Mouse (Mus musculus) brain, embryonic 14.5 days (tissue): Measurements from ENCODE around the gene Pcbp4. TPM values are rescaled to one million over a fixed set of nuclear protein-coding genes. Genes with fewer than 3 reads are reported as not detected.

Experiments used
- DNase-seq: peaks from one replicate; pipeline ENCODE4 v3.0.0-alpha.2; 2011; ENCODE audit warnings: low read depth
- CTCF ChIP-seq: fragments of 200-500 bp; IDR thresholded peaks from 2 replicates; pipeline ENCODE4 v1.5.1; 2012; ENCODE audit warnings: inconsistent platforms, mild to moderate bottlenecking, moderate library complexity, borderline replicate concordance; ENCODE audit not compliant: insufficient read depth, insufficient read length; ENCODE audit errors: extremely low read depth
- POLR2A ChIP-seq: fragments of 200-500 bp; IDR thresholded peaks from 2 replicates; pipeline ENCODE4 v1.6.1; 2012; ENCODE audit warnings: mild to moderate bottlenecking, inconsistent platforms, borderline replicate concordance; ENCODE audit not compliant: poor library complexity, insufficient read depth, insufficient read length, severe bottlenecking; ENCODE audit errors: extremely low read depth
- polyA plus RNA-seq: library from polyadenylated mRNA; depleted of rRNA; stranded (reverse); fragments of >200 nt; gene quantifications from 2 replicates; pipeline ENCODE4 v1.2.3, GENCODE M21; 2012; rRNA removed

The Pcbp4 gene
- polyA plus RNA-seq, 1 experiment, result 607 TPM

GRCm38 (mm10) chr9:106501846-106502245, 48.8 kb downstream of the Pcbp4 start:
- no peak for DNase-seq
- TF ChIP-seq POLR2A, result no peak

- no peak for TF ChIP-seq POLR2A
- no peak for TF ChIP-seq CTCF
- DNase-seq, result no peak
Measured at GRCm38 (mm10) chr9:106504246-106504645, 51.2 kb downstream of the Pcbp4 start.

GRCm38 (mm10) chr9:106509356-106509755, 56.3 kb downstream of the Pcbp4 start:
- TF ChIP-seq POLR2A (no peak), CTCF (no peak)
- DNase-seq, result no peak

GRCm38 (mm10) chr9:106512729-106513450, 59.8 kb downstream of the Pcbp4 start:
- DNase-seq, result peak; percentile 56
- TF ChIP-seq CTCF, result no peak
- TF ChIP-seq POLR2A, result no peak

GRCm38 (mm10) chr9:106513566-106513965, 60.5 kb downstream of the Pcbp4 start:
- no peak for TF ChIP-seq CTCF
- TF ChIP-seq POLR2A, result no peak
- no peak for DNase-seq

Other genes starting within 250 kb of the Pcbp4 start
- gene Tlr9, start 230.7 kb upstream of the Pcbp4 start, polyA plus RNA-seq, result 0.23 and 0.45 TPM in 2 replicates
- gene Alas1, start 204.6 kb upstream of the Pcbp4 start, polyA plus RNA-seq, result 75.2 and 75.4 TPM in 2 replicates
- gene Poc1a, start 172.2 kb upstream of the Pcbp4 start, polyA plus RNA-seq, result 10.4 and 15.4 TPM in 2 replicates
- 41.5 and 50.3 TPM in 2 replicates for gene Dusp7, start 84.7 kb upstream of the Pcbp4 start, polyA plus RNA-seq
- 747 and 913 TPM in 2 replicates for gene Rpl29, start 23.8 kb upstream of the Pcbp4 start, polyA plus RNA-seq
- gene Acy1, start 15.0 kb upstream of the Pcbp4 start, polyA plus RNA-seq, result 14.9 and 15.7 TPM in 2 replicates
- gene Abhd14b, start 5.8 kb upstream of the Pcbp4 start, polyA plus RNA-seq, result 12.8 and 20.4 TPM in 2 replicates
- 59.1 and 68.9 TPM in 2 replicates for gene Abhd14a, start 5.6 kb upstream of the Pcbp4 start, polyA plus RNA-seq
- 0.35 and 0.52 TPM in 2 replicates for gene Gpr62, start 12.6 kb downstream of the Pcbp4 start, polyA plus RNA-seq
- gene Rrp9, start 22.7 kb downstream of the Pcbp4 start, polyA plus RNA-seq, result 44.6 and 59.6 TPM in 2 replicates
- gene Parp3, start 23.7 kb downstream of the Pcbp4 start, polyA plus RNA-seq, result 0.61 and 1.4 TPM in 2 replicates
- not detected in 2 replicates for gene Iqcf1, start 46.7 kb downstream of the Pcbp4 start, polyA plus RNA-seq
- not detected in 2 replicates for gene Iqcf5, start 61.3 kb downstream of the Pcbp4 start, polyA plus RNA-seq
- gene Iqcf3, start 108.3 kb downstream of the Pcbp4 start, polyA plus RNA-seq, result not detected in 2 replicates
- gene Iqcf4, start 117.7 kb downstream of the Pcbp4 start, polyA plus RNA-seq, result not detected in 2 replicates
- not detected in 2 replicates for gene Iqcf6, start 173.3 kb downstream of the Pcbp4 start, polyA plus RNA-seq
- gene Grm2, start 202.8 kb downstream of the Pcbp4 start, polyA plus RNA-seq, result 11.8 and 13.3 TPM in 2 replicates
- 50.2 and 53.1 TPM in 2 replicates for gene Tex264, start 232.6 kb downstream of the Pcbp4 start, polyA plus RNA-seq